Mouse (Mus musculus) A20 (cell line): ENCODE measurements around the gene Cars.
"Not testable (repeated sequence)": the region's sequence is repeated elsewhere in the genome, so short reads cannot be mapped to it uniquely, and the experiment has no call there.

ENCODE experiments used
- DNase-seq: peaks from one replicate; pipeline ENCODE4 v3.0.0-alpha.2; 2011; ENCODE audit warnings: low read depth, low spot score

Cars gene

DNA sequence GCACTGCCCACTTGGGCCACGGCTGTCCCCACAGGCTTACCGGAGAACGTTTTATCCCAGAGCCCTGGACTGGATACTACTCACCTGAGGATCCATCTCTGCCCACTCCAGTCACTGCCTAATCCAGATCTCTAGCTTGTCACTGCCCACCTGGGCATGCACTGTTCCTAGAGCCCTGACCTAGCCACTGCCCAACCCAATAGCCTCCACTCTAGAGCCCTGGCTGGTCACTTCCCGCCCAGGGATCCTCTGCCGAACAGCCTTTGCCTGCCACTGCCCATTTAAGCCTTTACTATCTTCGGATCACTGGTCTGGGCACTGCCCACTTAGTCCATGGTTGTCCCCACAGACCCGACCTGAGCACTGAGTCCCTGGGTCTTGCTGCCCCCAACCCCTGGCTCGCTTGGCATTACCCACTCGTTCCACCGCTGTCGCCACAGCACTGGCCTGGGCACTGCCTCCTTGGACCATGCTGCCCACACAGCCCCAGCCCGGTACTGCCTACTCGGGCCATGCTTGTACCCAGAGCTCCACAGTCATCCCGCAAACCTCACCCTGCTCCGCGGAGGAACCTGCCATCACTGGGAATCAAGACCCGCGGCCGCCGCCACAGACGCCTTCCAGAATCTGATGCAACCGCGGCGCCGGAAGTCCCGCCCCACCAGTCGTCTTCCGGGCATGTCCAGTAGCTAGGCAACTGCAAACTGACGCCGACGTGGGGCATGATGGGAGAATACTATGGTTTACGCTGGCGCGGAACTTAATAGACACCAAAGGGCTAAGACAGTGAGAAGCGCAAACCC, at the start of gene Cars:
Cars (minus strand) TSS at position 663 of the 803 bp plus-strand sequence.
- peak; percentile 97 for DNase-seq

DNA sequence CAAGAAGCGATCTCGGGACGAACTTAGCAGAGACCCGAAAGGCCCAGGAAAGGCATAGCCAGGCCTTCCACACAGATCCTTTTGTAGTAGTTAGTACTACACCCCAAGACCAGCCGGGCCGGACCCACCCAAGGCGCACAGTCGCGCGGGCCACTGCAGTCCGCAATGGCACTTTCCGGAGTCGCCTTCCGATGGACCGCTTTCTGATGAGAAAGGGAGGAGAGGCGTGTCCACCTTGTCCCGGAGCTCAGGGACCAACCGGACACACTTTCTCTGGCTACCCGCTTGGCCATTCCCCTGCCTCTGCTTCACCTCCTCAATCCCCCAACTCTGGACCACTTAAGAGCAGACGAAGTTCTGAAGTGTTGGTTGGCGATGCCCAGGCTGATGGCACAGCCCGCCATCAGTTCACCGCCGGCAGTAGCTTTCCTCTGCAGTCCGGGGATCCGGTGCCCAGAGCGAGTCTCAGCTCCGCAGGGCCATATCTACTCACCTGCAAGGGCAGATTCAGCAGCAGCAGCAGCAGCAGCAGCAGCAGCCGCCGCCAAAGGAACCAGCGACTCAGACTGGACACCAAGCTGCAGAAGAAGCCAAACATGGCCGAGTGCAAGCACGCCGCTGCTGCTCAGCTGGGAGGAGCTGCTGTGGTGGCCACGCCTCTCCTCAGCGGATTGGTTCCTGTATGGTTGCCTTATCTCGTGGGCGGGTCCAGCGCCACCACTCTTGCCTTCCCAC, 49.3 kb upstream of the Cars start, which contains the start of gene Tnfrsf22:
Tnfrsf22 (minus strand) TSS at position 628 of the 735 bp plus-strand sequence.
- peak; percentile 93 for DNase-seq

GRCm38 (mm10) chr7:143643949-143644348, 44.1 kb upstream of the Cars start:
- not testable (repeated sequence) for DNase-seq

DNA sequence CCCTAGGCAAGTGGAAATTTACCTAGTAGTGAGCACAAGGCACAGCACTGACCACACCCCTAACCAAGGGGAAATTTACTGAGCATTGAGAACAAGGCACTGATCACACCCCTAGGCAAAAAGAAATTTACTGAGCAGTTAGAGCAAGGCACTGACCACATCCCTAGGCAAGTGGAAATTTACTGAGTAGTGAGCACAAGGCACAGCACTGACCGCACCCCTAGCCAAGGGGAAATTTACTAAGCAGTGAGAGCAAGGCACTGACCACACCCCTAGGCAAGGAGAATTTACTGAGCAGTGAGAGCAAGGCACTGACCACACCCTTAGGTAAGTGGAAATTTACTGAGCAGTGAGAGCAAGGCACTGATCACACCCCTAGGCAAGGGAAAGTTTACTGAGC, 36.8 kb upstream of the Cars start:
- DNase-seq, result no peak

- no peak for DNase-seq
Observed at GRCm38 (mm10) chr7:143631503-143631902, 31.6 kb upstream of the Cars start.

DNA sequence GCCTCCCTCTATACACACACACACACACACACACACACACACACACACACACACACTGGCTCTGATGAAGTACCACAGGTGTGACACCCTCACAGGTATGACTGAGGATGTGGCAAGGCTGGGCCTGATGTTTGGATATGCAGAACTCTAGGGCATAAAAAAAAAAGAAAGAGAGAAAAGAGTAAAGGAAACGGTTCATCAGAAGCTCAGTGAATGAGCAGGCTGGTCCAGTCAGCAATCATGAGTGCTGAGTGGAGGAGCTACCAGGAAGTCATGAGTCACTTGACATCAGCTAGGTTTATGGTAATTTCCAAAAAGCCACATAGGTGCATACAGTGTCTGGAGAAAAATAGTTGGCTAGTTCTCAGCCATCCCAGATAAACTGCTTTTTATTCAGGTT, 29.6 kb upstream of the Cars start:
- no peak for DNase-seq

DNA sequence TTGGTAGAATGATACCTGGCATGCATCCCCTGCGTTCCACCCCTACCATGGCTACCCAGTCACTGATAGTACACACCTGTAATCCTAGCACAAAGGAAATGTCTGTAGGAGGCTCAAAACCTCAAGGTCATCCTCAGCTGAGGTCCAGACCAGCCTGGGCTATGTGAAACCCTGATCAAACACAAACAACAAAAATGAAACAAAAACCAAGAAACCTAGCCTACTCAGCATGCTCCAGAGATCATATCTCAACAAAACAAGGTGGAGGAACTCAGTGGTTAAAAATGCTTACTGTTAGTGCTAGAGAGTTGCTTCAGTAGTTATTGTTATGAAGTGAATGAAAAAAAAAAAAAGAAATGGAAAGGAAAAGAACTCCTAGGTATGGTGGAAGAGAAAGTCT, 28.6 kb upstream of the Cars start, which contains the start of gene Tnfrsf26:
Tnfrsf26 (minus strand) TSS at position 183 of the 400 bp plus-strand sequence.
- no peak for DNase-seq

DNA sequence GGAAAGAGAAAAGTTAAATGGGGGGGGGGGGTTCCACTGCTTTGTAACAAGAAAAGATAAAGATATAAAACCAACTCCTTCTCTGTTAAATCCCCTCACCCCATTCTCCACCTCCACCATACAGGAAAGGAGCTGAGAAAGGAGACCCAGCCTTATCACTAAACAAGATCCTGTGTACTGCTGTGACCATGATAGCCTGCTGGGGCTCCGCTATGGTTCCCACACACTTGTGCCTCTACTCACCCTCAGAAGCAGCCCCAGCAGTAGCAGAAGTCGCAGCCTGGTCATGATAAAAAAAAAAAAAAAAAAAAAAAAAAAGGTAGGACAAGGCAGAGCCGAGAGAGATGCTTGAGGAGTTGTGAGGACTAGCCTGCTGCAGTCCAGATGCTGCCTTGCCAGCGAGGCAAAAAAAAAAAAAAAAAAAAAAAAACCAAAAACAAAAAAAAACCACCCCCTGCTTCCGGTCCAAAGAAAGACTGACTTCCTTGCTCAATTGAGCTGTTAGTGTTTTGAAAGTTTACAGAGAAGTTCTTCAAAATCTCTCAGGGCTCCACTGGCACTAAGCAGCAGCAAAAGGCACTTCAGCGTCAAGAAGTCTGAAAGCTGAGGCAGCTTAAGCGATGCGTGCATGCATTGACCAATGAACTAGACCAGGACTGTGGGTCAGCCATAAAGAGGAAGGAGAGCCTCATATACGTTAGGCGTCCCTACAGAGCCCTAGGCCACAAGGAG, 27.8 kb upstream of the Cars start:
- peak; percentile 75 for DNase-seq

DNA sequence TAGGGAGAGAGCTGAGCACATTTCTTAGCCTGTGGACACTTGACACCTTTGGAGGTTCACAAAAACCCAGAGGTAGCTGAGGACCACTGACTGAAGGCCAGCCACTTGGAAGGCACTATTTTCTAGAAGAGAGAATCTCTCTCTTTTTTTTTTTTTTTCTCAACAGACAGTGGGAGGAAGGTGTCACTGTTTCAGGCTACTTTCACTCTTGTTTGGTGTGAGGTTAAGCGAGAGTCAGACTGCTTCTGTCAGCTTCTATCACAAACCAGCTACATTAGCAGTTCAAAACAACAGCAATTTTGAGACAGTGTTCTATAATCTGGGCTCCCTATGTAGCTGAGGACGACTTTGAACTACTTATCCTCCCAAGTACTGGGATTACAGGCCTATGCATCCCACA, 26.3 kb upstream of the Cars start:
- no peak for DNase-seq

DNA sequence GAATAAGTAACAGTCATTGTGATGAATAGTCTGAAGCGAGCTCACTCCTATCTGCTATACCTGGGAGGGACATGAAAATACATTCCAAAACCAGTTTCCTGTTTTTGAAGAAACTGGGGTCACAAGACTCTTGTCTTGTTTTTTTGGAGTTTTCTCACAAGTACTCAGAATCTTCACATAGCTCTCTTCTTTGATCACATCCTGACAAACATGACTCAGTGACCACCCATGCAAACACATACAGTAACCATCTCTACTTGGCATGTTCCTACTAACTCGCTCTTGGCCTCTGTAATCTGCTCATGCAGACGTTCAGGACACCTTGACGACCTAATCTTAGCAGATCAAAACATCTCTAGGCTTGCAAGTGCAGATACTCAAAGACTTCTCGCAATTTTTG, 25.3 kb upstream of the Cars start:
- DNase-seq, result no peak

GRCm38 (mm10) chr7:143624561-143624960, 24.7 kb upstream of the Cars start:
- no peak for DNase-seq

DNA sequence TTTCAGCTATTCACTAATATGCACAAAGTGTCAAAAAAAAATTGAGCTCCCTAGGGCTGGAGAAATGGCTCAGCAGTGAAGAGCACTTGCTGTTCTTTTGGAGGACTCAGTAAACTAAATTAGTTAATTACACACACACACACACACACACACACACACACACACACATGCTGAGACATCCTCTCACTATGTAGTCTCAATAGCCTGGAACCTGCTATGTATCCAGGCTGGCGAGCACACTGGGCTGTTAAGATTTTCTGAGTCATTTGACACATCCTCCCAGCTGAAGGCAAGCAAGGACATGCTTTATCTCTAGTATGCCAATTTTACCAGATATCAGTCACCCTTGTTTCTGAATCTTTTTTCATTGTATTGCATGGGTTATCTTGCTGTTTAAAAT, 21.1 kb upstream of the Cars start:
- DNase-seq, result no peak

DNA sequence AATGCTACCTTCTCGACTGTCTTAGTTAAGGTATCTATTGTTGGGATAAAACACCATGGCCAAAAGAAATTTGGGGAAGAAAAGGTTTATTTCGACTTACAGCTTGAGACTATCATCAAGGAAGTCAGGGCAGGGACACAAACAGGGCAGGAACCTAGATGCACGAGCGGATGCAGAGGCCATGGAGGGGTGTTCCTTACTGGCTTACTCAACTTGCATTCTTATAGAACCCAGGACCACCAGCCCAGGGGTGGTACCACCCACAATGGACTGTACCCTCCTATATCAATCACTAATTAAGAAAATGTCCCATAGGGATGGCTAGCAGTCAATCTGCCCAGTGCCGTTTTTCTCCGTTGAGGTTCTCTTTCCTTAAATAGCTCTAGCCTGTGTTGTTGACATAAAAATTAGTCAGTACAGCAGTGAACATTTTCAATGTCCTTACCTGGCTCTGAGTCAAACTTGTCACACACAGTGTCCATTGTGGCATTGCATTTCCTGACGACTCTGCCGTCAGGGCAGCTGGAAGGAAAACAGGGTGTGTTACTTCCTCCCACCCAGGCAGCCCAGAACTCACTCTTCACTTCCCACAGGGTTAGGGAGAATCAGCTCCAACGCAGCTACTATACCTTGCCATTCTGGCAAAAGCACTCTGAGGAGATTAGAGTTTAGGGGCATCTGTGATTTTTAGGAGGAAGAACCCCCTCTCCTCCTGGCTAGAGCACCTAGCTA, 14.7 kb upstream of the Cars start:
- DNase-seq, result no peak

DNA sequence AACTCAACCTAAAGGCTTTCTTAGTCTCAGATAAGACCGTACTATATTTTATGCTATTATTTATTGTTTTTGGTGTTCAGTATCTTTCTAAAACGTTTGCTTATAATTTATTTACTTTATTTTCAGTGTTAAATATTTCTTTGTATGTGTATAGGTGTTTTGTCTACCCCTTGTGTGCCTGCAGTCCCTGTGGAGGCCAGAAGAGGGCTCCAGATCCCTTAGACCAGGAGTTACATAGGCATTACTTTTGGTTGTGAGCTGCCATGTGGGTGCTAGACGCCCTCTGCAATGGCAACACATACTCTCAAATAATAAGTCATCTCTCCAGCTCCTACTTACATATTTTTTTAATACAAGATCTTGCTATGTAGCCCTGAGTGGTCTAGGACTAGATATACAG, 12.3 kb upstream of the Cars start:
- peak; percentile 56 for DNase-seq

- DNase-seq, result no peak
Observed at GRCm38 (mm10) chr7:143605321-143605720, 5.4 kb upstream of the Cars start.

- DNase-seq, result no peak
Observed at GRCm38 (mm10) chr7:143604889-143605288, 5.0 kb upstream of the Cars start.

DNA sequence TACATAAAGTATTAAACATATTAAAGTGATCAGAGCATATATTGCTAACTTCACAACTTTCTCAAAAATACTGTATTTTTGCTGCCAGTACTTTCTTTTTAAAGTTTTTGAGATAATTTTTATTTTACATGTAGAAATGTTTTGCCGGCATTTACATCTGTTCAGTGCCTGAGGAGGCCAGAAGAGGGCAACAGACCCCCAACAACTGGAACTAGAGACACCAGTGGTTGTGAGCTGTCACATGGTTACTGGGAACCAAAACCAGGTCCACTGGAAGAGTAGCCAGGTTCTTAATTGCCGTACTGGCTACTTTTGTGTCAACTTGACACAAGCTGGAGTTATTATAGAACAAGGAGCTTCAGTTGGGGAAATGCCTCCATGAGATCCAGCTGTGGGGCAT, 1.8 kb upstream of the Cars start:
- peak; percentile 60 for DNase-seq

- DNase-seq, result no peak
Observed at GRCm38 (mm10) chr7:143600231-143600740, 396 bp upstream of the Cars start.

GRCm38 (mm10) chr7:143594865-143595264, 5.0 kb downstream of the Cars start:
- DNase-seq, result no peak

DNA sequence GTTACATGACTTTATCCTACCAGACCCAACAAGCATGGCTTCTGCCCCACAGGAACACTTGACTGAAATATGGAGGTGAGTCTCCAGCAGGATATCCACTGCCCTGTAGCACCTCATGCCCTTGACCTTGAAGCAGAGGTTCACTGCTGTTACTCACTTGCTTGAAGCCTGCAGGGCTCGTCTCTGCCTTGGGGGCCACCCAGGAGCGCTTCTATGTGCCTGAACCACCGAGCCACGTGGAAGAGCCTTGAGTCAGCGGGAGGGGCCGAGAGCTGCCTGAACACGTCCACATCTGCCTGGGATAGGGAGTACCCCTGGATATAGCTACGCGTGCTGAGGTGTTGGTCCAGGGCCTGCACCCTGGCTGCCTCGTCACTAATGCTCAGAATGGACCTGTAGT, 7.6 kb downstream of the Cars start:
- no peak for DNase-seq

GRCm38 (mm10) chr7:143588006-143588405, 11.9 kb downstream of the Cars start:
- DNase-seq, result no peak
